Mouse (Mus musculus) limb, embryonic 11.5 days (tissue): ENCODE data around the gene Cmip. TPM values are rescaled to one million over a fixed set of nuclear protein-coding genes. Genes with fewer than 3 reads are reported as not detected.
A peak's percentile ranks its signal among the peaks of the same experiment; 100 is the strongest.

Source experiments
- ATAC-seq: fragments of 200-750 bp; cut with Nextera tagmentation; 2 replicates; pipeline ENCODE4 v1.8.0; 2017; ENCODE audit warnings: low read depth; ENCODE audit not compliant: insufficient number of reproducible peaks, low FRiP score, low TSS enrichment
- DNase-seq: peaks from one replicate; pipeline ENCODE4 v3.0.0-alpha.2; 2015; ENCODE audit warnings: low spot score
- H3K27ac ChIP-seq: fragments of 300-500 bp; sonication (generic); replicated peaks from 2 replicates; pipeline ENCODE4 v1.5.1; 2014; ENCODE audit warnings: low read depth, mild to moderate bottlenecking, low read length
- H3K27me3 ChIP-seq: fragments of 300-500 bp; sonication (generic); 2 replicates; pipeline ENCODE4 v1.6.1; 2014; ENCODE audit warnings: mild to moderate bottlenecking, low read length, mixed read lengths; ENCODE audit not compliant: control insufficient read depth, insufficient read depth
- H3K36me3 ChIP-seq: fragments of 300-500 bp; sonication (generic); 2 replicates; pipeline ENCODE4 v1.6.1; 2014; ENCODE audit warnings: mild to moderate bottlenecking, low read length, moderate library complexity, mixed read lengths; ENCODE audit not compliant: control insufficient read depth, insufficient read depth
- H3K4me1 ChIP-seq: fragments of 300-500 bp; sonication (generic); 2 replicates; pipeline ENCODE4 v1.6.1; 2014; ENCODE audit warnings: low read length, mixed read lengths; ENCODE audit not compliant: control insufficient read depth, insufficient read depth
- H3K4me2 ChIP-seq: fragments of 300-500 bp; sonication (generic); 2 replicates; pipeline ENCODE4 v1.6.1; 2014; ENCODE audit warnings: low read depth, mild to moderate bottlenecking, moderate library complexity; ENCODE audit not compliant: severe bottlenecking
- H3K4me3 ChIP-seq: fragments of 300-500 bp; sonication (generic); 2 replicates; pipeline ENCODE4 v1.5.1; 2014; ENCODE audit warnings: low read depth, low read length
- H3K9ac ChIP-seq: fragments of 300-500 bp; sonication (generic); 2 replicates; pipeline ENCODE4 v1.6.1; 2014; ENCODE audit warnings: mild to moderate bottlenecking, low read length
- H3K9me3 ChIP-seq: fragments of 300-500 bp; sonication (generic); 2 replicates; pipeline ENCODE4 v1.6.1; 2016; ENCODE audit warnings: low read length; ENCODE audit not compliant: control insufficient read depth
- WGBS: fragments of 180-500 bp; shearing (Covaris S2); extraction: QIAGEN DNeasy Blood & Tissue Kit; methylation state at CpG from one replicate; pipeline ENCODE4 v1.1.7; 2014; 5-methylcytosine and 5-hydroxymethylcytosine counted together
- polyA plus RNA-seq: library from polyadenylated mRNA; unstranded; fragments of >200 nt; fragmentation: Nextera tagmentation; extraction: Ambion mirVana; gene quantifications from 2 replicates; pipeline ENCODE4 v1.2.1, GENCODE M21; 2014

The Cmip gene
- polyA plus RNA-seq, 1 experiment from 2014 or later: 14.3 TPM

GRCm38 (mm10) chr8:117252650-117253049, 4.2 kb upstream of the Cmip start:
- no peaks in the 10 kb centered on the region for H3K4me1 ChIP-seq
- ATAC-seq (no peak), DNase-seq (no peak)
- no peak overlapping the region for H3K4me3 ChIP-seq
- H3K4me2 ChIP-seq: no peak overlapping the region
- no peaks in the 10 kb centered on the region for H3K27me3 ChIP-seq
- WGBS: 93% methylated on average over 8 of the region's 8 CpGs
- no peak overlapping the region for H3K27ac ChIP-seq
- no peaks in the 10 kb centered on the region for H3K36me3 ChIP-seq
- H3K9me3 ChIP-seq: no peaks in the 10 kb centered on the region
- H3K9ac ChIP-seq: no peak overlapping the region

GRCm38 (mm10) chr8:117253390-117254269, 3.2 kb upstream of the Cmip start:
- no peaks in the 10 kb centered on the region for H3K9me3 ChIP-seq
- H3K4me1 ChIP-seq: peaks cover 2% of the 10 kb centered on the region; the same call in 1 of the 2 replicates
- no peaks in the 10 kb centered on the region for H3K36me3 ChIP-seq
- WGBS: 91% methylated on average over 17 of the region's 17 CpGs
- H3K27ac ChIP-seq: no peak overlapping the region
- H3K9ac ChIP-seq: no peak overlapping the region
- ATAC-seq (no peak), DNase-seq (no peak)
- H3K4me2 ChIP-seq: no peak overlapping the region
- no peak overlapping the region for H3K4me3 ChIP-seq
- no peaks in the 10 kb centered on the region for H3K27me3 ChIP-seq

GRCm38 (mm10) chr8:117254496-117254895, 2.4 kb upstream of the Cmip start:
- no peaks in the 10 kb centered on the region for H3K27me3 ChIP-seq
- no peaks in the 10 kb centered on the region for H3K36me3 ChIP-seq
- no peaks in the 10 kb centered on the region for H3K9me3 ChIP-seq
- H3K4me3 ChIP-seq: no peak overlapping the region
- WGBS: 81% methylated on average over 6 of the region's 6 CpGs
- no peak for DNase-seq
- ATAC-seq: no peak
- no peak overlapping the region for H3K4me2 ChIP-seq
- peaks cover 11% of the 10 kb centered on the region for H3K4me1 ChIP-seq
- no peak overlapping the region for H3K27ac ChIP-seq
- H3K9ac ChIP-seq: no peak overlapping the region

- peak; percentile 86 for ATAC-seq
- no peaks in the 10 kb centered on the region for H3K36me3 ChIP-seq
- peaks cover 25% of the 10 kb centered on the region for H3K4me1 ChIP-seq
Observed at GRCm38 (mm10) chr8:117256292-117256938, 449 bp upstream of the Cmip start.

GRCm38 (mm10) chr8:117257821-117258575, 1.1 kb downstream of the Cmip start:
- 0 out of 2 replicates have a peak overlapping the region, but pooled peaks have one; percentile 39 for H3K27ac ChIP-seq
- no peaks in the 10 kb centered on the region for H3K27me3 ChIP-seq
- peak overlapping the region; percentile 88 for H3K9ac ChIP-seq
- peak; percentile 62 for DNase-seq
- H3K36me3 ChIP-seq: no peaks in the 10 kb centered on the region
- H3K4me1 ChIP-seq: peaks cover 30% of the 10 kb centered on the region
- ATAC-seq: no peak
- 9% methylated on average over 22 of the region's 22 CpGs for WGBS
- H3K4me3 ChIP-seq: peak overlapping the region; percentile 93
- peak overlapping the region; percentile 92 for H3K4me2 ChIP-seq
- H3K9me3 ChIP-seq: no peaks in the 10 kb centered on the region

More at GRCm38 (mm10) chr8:117256292-117256938, 449 bp upstream of the Cmip start:
- Histone ChIP-seq H3K4me2 (peak overlapping the region; percentile 92), H3K4me3 (peak overlapping the region; percentile 93), H3K27ac (peak overlapping the region; percentile 47; the same call in 1 of the 2 replicates), H3K27me3 (no peaks in the 10 kb centered on the region), H3K9me3 (no peaks in the 10 kb centered on the region), H3K9ac (peak overlapping the region; percentile 88)
- peak; percentile 92 for DNase-seq
- WGBS: under 1% methylated on average over 50 of the region's 92 CpGs

- H3K36me3 ChIP-seq: no peaks in the 10 kb centered on the region
- H3K27me3 ChIP-seq: no peaks in the 10 kb centered on the region
- H3K27ac ChIP-seq: 0 out of 2 replicates have a peak overlapping the region, but pooled peaks have one; percentile 0
- peak overlapping the region; percentile 93 for H3K4me3 ChIP-seq
- peak overlapping the region; percentile 18; the same call in 1 of the 2 replicates for H3K9ac ChIP-seq
- ATAC-seq (no peak), DNase-seq (no peak)
- H3K4me2 ChIP-seq: peak overlapping the region; percentile 92
- WGBS: 60% methylated on average over 6 of the region's 6 CpGs
- H3K4me1 ChIP-seq: peaks cover 30% of the 10 kb centered on the region
- H3K9me3 ChIP-seq: no peaks in the 10 kb centered on the region
Observed at GRCm38 (mm10) chr8:117258576-117259040, 1.7 kb downstream of the Cmip start.

GRCm38 (mm10) chr8:117259431-117260001, 2.7 kb downstream of the Cmip start:
- no peak for DNase-seq
- H3K36me3 ChIP-seq: no peaks in the 10 kb centered on the region
- H3K4me3 ChIP-seq: no peak overlapping the region
- no peaks in the 10 kb centered on the region for H3K27me3 ChIP-seq
- no peaks in the 10 kb centered on the region for H3K9me3 ChIP-seq
- H3K9ac ChIP-seq: no peak overlapping the region
- peaks cover 30% of the 10 kb centered on the region for H3K4me1 ChIP-seq
- H3K27ac ChIP-seq: no peak overlapping the region
- H3K4me2 ChIP-seq: peak overlapping the region; percentile 92
- ATAC-seq: no peak
- WGBS: 64% methylated on average over 11 of the region's 11 CpGs
